Mouse (Mus musculus) right cerebral cortex, adult 2 months (tissue): ENCODE data around the gene Gm28043.
"Not testable (repeated sequence)": the region's sequence is repeated elsewhere in the genome, so short reads cannot be mapped to it uniquely, and the experiment has no call there.

ENCODE experiments used
- DNase-seq, 2 experiments: peaks; one replicate each; pipeline ENCODE4 v3.0.0; 2021 to 2022; ENCODE audit warnings: low spot score in 2 of 2

Gene Gm28043

GRCm38 (mm10) chr17:29614115-29615023 is at the start of gene Gm28043, which contains the start of gene Rnf8:
Gene Gm28043 (plus strand): TSS chr17:29614876.
Gene Rnf8 (plus strand): TSS chr17:29614790.
- DNase-seq: peak; percentile 93 to 94

DNA sequence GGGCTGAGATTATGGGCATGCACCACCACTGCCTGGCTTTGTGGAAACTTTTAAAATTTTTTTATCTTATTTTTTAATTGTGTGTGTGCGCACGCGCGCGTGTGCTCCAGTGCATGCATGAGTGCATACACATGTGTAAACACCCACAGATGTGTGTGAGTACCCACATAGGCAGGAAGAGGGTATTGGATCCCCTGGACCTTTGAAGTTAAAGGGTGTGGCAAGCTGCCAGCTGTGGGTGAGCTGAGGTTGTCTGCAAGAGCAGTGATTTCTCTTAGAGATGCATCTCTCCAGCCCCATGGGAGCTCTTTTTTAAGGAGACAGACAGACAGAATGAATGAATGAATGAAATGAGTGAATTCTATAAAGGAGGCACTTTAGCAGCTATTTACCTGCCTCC is 49.2 kb upstream of the Gm28043 start:
- no peak for DNase-seq

DNA sequence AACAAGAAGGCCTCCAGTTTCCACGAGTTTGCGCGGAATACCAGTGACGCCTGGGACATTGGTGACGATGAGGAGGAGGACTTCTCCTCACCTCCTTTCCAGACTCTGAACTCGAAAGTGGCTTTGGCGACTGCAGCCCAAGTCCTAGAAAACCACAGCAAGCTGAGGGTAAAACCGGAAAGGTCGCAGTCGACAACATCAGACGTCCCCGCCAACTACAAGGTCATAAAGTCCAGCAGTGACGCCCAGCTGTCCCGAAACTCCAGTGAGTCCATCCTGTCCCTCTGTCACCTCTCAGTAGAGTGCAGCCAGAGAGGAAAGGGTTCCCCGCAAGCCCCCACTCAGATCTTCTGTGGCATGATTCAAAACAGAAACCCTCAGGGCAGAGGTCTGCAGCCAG is 46.2 kb upstream of the Gm28043 start:
- DNase-seq: no peak

- DNase-seq: no peak
Observed at GRCm38 (mm10) chr17:29569831-29570230, 44.8 kb upstream of the Gm28043 start.

- DNase-seq: no peak
Observed at GRCm38 (mm10) chr17:29579579-29580126, 35.0 kb upstream of the Gm28043 start.

DNA sequence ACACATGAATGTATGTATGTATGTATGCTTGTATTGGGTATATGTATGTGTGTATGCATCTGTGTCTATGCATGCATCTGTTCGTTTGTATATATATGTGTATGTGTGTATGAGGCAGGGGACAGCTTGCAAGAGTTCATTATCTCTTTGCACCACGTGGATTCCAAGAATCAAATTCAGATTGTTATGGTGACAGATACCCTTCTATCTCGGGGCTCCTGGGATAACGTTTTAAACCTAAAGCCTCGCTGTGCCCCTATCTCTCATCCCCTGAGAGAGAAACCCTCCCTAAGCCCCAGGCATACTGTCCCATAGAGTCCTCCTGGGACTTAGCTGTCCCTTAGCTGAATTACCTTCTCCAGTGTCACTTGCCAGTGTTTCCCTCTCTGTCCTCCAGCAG is 31.1 kb upstream of the Gm28043 start:
- DNase-seq: no peak

GRCm38 (mm10) chr17:29584306-29584705 is 30.4 kb upstream of the Gm28043 start:
- DNase-seq: no peak

- DNase-seq: no peak
Observed at GRCm38 (mm10) chr17:29584737-29585136, 29.9 kb upstream of the Gm28043 start.

- no peak for DNase-seq
Observed at GRCm38 (mm10) chr17:29585446-29585845, 29.2 kb upstream of the Gm28043 start.

- DNase-seq: no peak
Observed at GRCm38 (mm10) chr17:29586921-29587320, 27.8 kb upstream of the Gm28043 start.

DNA sequence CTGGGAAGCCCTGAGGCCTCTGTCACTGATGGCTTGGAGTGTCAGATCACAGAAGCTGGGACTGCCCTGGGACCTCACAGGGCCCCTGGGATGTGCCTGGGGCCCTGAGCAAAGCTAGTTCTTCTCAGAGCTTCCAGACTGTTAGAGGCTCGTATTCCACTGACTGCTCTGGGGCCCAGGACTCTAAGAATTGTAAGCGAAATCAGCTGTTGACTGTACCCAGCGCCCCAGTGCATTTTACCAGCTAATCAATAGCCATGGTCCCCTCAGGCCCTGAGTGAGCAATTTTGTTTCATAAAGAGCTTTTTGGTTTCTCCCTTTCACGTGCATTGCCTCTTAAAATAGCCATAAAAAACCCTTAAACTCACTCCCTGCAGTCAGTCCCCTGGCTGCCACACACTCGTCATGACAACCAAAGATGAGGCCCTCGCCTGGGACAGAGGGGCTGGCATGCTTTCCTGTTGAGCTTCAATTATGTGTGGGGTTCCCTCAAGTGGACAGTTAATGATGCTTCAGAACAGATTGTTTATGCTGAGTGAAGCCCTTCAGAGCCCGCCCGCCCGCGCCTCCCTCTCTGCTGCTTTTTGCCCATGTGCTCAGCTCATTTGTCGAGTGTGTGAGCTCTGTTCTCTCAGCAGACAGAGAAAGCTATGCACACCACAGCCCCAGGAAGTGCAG is 25.3 kb upstream of the Gm28043 start:
- DNase-seq: peak; percentile 15 to 34

GRCm38 (mm10) chr17:29595891-29596770 is 18.5 kb upstream of the Gm28043 start:
- DNase-seq: no peak

- no peak for DNase-seq
Observed at GRCm38 (mm10) chr17:29596771-29597132, 17.9 kb upstream of the Gm28043 start.

- no peak for DNase-seq
Observed at GRCm38 (mm10) chr17:29599051-29599450, 15.6 kb upstream of the Gm28043 start.

GRCm38 (mm10) chr17:29599537-29599936 is 15.1 kb upstream of the Gm28043 start:
- DNase-seq: no peak

DNA sequence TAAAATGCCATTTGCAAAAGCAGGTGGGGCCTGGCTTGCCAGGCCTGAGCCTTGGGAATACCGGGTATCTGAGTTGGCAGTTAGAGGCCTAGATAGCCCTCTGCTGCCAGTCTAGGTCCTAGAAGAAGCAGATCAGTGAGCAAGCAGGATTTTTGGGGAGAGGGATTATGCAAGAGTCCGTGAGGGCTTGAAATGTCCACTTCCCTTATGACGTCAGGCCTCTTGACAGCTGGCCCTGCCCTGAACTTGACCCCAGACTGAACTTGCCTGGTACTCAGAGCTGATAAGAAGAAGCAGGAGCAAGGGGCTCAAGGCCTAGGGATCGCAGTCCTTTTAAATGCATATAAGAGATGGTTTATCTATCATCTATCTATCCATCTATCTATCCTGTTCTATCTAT is 13.3 kb upstream of the Gm28043 start:
- DNase-seq: no peak

DNA sequence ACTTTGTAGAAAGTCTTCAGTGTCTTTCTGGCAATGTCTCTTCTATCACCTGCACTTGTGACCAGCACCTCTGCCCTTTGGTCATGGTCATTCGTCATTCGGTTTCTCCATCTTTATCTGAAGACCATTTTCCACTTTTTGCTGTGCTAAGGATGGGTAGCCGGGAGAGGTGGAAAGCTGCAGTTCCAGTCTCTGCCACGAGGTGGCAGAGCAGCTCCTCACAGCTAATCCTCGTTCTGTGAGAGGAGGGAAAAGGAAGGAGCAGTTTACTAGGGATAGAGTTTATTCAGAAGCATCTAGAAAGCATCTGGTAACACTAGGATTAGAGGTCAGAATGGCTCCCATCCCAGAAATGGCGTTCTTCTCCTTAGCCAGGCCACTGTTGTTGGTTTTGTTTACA is 11.4 kb upstream of the Gm28043 start:
- peak; percentile 88 to 89 for DNase-seq

GRCm38 (mm10) chr17:29613453-29613852 is 1.2 kb upstream of the Gm28043 start:
- not testable (repeated sequence) for DNase-seq

DNA sequence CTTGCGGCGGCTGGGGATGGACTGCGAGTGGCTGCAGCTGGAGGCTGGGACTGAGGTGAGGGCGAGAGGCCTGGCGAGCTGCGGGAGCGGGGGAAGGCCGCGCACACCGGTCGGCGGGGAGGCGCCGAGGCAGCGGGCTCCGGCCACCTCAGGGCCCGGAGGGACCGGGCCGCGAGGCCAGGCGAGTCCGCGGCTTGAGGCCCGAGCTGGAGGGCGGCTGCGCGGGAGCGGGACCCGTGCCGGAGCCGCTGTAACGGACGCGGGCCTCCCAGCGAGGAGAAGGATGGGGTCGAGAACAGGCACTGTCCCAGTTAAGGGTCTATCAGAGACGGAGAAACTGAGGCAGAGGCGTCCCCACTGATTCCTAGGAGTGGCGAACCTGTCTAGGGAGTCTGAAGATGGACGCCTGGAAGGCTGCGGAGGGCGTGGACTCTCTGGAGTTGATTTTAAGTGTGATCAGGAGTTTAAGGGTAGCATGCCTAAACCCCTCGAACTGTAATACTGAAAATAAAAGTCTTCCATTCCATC is 412 bp downstream of the Gm28043 start:
- peak; percentile 18 to 30 for DNase-seq

DNA sequence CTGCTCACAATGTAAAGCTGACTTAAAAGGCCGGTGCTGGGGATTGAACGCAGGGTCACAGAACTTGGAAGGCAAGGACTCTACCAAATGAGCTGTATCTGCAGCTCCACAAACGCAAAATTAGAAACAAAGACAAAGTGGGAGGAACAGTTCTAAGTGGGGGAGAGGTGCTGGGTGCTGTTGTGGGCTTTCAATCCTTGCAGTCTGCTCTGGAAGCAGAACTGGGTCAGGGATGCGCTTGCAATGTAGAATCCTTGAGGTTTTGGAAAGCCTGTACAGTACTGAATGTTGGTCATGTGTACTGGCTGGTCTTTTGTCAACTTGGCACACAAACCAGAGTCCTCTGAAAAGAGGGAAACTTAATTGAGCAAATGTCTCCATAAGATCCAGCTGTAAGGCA is 940 bp downstream of the Gm28043 start:
- peak in 1 of 2 experiments; percentile 27 for DNase-seq

- DNase-seq: no peak
Observed at GRCm38 (mm10) chr17:29619231-29619630, 4.6 kb downstream of the Gm28043 start.
